Mouse (Mus musculus) right cerebral cortex, postnatal 36 days (tissue): ENCODE measurements at regions not wholly inside any gene's neighbourhood (a gene's known extent, or its start where the extent isn't known, plus 50 kb on each side); places are given as distances from the start of the nearest gene placed in this dataset.
"Not testable (repeated sequence)": the region's sequence is repeated elsewhere in the genome, so short reads cannot be mapped to it uniquely, and the experiment has no call there.

ENCODE experiments used
- DNase-seq, 2 experiments: peaks; one replicate each; pipeline ENCODE4 v3.0.0; 2022; ENCODE audit warnings: low spot score in 2 of 2, mixed read lengths in 1 of 2

DNA sequence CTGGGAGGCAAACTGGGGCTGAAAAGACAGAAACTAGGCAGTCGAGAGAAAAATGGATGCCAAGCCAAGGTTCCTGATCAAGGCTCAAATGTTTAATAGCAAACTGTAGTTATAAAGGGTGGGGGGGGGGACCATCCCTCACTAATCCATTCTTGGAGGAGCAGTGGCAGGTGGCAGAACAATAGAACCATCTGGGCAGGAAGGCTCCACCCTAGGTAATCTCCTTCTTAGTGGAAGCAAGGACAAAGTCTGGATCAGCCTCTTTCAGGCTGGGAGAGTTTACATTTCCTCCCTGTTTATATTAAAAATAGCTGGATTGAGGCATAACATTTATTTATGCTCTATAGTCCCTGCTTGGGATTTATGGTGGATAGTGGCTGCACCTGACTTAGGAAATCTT, 180.8 kb downstream of the Cdh9 start:
- no peak for DNase-seq

DNA sequence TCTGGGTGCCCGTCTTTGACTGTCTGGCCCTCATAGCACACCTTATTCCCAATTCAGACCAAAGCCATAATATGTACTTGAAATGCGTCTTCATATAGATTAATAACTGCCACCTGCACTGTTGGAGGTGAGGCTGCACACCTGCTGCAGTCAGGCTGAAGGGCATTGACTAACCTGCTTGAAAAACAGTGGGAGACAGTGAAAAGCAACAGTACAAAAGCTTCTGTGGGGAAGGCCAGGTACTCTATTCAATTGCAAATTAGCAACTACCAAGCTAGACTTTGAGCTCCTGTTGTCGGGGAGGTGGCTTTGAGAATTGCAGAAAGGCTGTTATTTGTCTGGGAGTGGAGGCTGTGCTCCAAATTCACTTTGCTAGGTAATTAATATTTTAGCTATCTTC, 181.4 kb downstream of the Cdh9 start:
- DNase-seq = not testable (repeated sequence)

DNA sequence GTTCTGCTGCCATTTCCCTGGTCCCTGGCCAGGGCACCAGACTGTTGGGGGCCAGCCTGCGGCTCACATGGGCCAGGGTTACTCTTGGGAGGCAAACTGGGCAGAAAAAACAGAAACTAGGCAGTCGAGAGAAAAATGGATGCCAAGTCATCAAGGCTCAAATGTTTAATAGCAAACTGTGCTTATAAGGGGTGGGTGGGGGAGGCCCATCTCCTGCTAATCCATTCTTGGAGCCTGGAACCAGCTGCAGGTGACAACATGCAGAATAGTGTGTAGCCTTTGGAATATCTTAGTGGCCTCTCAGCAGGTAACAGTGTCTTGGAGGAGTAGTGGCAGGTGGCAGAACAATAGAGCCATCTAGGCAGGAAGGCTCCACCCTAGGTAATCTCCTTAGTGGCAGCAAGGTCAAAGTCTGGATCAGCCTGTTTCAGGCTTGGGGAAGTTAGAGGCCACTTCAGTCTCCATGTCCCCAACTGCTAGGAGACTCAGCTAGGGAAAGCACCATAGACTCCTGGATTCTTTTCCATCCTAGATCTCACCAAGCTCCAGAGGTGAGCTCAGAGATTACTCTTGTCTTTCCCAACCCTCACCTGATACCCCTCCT, 186.5 kb downstream of the Cdh9 start:
- DNase-seq = no peak

DNA sequence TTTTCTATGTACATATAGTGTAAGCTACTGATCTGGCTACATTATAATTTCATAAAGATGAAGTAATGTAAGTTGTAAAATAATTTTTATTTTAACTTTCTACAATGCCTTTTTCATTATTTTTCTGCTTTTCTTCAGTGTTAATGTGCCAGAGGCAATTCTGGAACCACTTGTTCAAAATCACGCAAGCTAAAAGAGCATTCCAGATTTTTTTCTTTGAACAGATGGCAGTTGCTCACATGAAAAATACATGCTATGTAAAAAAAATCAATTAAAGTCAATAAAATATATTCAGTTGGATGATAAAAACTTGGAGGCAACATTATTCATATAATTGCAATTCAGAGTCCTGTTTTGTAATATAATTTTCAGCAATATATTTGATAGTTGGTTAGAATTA, 194.7 kb downstream of the Cdh9 start:
- DNase-seq = no peak

DNA sequence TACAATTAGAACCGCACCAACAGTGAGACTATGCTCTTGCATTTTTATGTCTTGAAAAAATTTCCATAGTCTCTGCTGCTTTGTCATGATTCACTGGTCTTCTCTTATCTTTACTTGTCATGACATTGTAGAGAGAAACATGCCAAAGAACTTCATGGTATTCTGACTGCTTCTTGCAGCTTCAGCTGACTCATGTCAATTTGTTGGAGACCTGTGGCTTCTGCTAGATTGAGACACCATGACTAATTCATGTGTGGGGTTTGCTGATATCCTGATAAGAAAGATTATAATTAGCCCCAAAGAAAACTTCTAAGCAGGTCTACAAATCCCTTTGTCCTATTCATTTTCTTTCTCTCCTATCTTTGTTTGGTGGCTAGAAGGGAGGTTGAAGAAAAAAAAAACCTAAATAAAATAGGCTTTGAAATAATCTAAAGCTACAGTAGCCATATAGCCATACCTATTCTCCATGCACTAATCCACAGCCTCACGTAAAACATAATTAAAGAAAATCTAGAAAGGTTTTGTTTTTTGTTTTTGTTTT, 204.7 kb downstream of the Cdh9 start:
- DNase-seq = no peak

DNA sequence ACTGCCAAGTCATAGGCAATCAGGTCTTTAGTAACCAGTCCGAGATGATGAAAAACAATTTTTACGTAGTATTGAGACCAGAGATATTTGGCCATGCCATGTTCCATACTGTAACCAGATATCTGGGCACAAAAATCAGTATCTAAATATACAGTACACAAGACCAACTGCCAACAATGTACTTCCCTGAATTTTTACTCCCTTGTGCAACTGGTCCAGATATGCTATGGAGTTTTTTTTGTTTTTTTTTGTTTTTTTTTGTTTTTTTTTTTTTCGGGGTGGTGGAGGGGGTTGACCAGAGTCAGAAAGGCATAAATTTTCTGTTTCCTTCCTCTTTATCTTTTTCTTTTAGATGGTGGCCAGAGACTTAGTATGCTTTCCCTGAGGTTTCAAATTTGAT, 205.9 kb downstream of the Cdh9 start:
- no peak for DNase-seq

DNA sequence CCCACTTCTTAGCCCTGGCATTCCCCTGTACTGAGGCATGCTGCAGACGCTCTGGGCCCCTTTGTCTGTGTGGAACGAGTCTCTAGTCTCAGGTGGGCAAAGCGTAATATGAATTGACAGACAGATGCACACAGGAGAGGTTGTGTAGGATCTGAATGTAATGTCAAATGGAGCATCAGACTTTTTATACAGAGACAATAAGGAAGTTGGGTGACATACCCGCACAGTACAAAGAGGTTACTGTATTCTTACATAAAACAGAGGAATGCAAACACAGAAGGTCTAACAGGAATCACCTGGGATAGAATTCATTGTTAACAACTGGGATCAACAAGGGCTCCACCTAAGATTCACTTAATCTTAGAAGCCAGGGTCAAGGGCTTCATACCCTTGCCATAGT, 247.3 kb downstream of the Cdh9 start:
- not testable (repeated sequence) for DNase-seq

DNA sequence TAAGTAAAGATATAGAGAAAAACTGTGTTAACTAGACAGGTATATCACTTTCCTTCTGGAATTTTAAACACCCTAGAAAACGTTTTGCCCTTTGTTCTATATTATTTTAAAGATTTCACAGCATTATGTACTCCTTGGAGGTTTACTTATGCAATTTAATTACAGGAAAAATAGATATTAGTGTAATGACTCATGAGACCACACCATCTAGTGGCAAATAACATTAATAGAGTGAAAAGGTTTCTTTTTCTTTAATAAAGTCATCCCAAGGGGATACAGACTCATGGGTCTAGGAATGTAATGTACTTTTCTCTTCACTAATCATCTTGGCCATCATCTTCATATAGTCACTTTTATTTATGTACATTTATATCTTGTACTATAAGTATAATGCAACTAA, 262.3 kb downstream of the Cdh9 start:
- DNase-seq = no peak

DNA sequence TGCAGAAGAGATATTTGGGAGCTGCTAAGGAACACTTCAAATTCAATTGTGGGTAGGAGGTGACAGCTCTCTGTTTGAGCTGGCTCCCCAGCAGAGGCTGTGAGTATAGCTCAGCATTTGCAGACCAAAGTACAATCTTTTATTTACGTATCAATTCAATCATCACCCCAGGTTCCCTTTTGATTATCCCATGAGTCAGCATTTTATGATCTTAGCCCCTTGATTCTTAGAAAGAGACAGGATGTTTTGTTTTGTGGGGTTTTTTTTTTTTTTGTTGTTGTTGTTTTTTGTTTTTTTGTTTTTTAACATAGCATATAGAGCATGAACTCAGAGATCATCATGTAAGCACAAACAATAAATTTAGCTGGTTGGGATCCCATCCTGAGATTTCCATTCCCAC, 267.1 kb downstream of the Cdh9 start:
- DNase-seq = no peak

DNA sequence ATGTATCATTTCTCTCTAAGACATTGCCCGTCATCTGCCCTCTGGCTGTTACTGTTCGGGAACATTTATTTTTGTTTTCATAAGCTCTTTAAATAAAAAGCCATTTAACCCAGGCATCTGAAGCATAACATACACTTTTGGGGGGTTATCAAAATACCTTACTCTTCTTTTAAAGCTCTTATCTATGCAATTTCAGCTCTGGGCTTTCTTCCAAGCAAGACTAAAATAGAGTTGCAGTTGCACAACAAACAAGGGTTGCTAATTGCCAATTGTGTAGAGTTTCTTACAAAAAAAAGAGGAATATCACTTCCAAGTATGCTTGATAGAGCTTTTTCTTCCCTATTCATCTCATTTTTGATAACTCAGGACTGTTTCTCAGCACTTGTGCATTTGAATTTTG, 277.6 kb downstream of the Cdh9 start:
- no peak for DNase-seq

DNA sequence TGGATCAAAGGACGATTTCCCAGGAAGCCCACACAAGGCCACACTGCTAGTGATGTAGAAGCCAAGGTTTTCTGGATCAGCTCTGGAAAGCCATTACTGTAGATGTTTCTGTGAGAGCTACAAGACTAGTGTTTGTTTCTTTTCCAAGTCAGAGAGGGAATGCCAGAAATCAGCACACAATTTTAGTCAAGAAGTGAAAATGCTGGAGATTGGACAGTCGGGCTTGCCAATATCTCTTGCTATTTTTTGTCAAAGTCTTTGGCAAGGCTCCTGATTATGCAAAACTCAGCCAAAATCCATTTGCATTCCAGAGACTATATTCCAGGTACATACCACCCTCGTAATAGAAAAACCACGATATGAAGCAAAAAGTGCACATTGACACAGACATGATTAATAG, 279.3 kb downstream of the Cdh9 start:
- peak; percentile 6 to 16 for DNase-seq

DNA sequence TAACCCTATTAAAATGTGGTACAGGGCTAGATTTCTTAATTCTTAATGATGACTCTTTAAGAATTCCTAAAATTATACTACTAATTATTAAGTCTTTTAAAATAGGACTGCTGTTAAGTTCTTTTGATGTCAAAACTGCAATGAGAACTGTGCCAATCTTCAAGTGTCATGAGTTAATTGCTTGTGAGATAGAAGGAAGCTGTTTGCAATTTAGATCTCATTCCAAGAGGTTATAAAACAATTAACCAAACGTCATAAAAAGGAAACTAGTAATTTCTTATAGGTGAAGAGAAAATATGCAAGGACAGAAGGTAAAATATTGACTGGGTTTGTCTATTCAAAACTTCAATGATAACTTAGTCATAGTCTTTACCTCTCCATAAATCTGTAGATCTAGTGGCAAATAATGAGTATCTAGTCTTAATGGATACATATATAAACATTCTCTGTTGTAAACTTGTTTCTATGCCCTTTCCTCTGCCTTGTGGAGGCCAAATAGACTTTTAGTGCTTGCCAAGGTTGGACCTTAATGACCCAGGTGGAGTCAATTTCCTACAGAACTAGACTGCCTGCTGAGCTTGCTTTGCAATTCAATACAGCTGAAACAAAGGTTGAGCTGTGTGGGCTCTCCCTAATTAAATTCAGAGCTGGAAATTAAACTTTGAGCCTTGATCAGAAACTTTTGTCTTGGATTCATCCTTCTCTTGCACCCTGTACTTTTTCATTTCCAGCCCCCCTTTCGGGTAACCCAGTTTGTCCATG, 320.5 kb downstream of the Cdh9 start:
- no peak for DNase-seq

DNA sequence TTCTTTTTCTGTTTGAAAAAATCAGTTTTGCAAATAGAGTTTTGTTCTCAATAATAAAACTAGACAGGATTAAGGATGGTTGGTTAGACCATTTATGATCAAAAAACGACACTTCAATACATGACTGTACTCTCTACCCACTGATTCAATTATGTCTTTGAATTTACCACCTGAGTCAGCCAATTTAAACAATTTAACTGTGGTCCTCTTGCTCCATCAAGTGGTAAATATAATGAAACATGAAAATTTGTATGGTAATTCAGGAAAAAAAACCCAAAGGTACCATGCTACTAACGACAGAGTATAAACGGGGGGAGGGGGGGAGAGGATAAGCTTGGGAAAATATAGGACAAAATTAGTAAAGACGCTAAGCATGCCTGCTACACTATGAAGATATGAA, 341.2 kb downstream of the Cdh9 start:
- no peak for DNase-seq

DNA sequence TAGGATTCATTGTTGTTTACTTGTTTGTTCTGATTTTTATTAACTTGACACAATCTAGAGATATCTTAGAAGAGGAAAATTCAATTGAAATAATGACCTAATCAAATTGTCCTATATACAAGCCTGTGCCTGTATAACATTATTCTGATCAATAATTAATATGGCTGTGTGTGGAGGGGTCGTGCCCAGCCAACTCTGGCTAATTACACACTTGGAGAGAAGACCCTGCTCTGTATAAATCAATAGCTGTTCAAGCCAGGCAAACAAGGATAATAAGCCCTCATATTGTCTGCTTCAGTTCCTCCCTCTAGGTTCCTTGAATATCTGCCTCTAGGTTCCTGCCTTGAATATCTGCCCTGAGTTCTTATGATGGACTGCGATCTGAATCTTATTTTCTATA, 355.5 kb downstream of the Cdh9 start:
- DNase-seq = no peak

DNA sequence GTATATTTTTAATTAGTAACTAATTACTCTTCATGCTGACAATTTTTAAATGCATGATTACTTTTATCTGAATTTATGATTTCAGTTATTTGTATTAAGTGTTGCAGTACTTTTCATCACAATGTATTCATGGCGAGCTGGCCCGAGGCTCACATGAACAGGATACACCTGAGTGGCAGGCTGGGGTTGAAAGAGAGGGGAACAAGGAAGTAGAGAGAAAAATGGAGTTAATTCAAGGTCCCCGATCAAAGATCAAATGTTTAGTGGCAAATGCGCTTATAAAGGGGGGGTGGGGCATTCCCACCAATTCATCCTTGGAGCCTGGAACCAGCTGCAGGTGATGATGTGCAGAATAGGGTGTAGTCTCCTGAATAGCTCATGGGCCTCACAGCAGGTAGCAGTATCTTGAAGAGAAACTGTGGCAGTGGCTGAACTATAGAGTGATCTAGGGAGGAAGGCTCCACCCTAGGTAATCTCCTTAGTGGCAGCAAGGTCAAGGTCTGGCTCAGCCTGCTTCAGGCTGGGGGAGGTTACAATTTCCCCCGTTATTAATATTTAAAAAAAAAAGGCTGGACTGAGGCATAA, 360.2 kb downstream of the Cdh9 start:
- no peak for DNase-seq

DNA sequence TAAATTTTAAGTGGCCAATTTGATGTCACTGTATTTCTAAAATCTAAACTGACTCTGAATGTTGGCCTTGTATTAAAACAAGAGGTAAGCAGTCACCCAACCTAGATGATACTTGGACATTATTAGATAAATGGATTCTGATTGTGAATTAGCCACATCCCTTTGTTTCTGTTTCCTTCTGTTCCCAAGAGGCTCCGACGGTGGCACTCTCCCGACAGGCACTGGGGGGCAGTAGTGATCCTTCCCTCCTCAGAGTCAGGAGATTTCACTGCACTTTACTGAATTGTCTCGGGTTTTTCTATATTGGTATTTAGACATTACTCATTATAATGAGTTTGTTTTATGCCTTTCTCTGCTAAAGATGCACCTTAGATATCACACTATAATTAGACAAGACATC, 370.4 kb downstream of the Cdh9 start:
- DNase-seq = peak; percentile 24

DNA sequence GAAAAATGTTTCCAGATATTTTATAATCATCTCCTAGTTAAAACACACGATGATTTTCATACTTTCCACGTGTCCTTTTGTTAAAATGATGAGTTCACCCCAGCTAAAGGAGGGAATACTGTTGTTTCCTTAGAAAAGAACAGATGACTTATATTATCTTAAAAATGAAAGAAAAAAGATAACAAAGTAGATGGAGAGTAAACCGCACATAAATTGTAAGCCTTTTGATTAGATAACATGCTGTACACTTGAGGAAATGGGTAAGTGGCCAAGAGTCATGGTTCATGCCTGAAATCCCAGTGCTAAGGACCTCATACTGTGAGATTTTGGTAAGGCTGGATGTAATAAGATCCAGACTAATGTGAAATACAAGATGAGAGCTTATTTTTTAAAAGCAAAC, 372.6 kb downstream of the Cdh9 start:
- DNase-seq = no peak

DNA sequence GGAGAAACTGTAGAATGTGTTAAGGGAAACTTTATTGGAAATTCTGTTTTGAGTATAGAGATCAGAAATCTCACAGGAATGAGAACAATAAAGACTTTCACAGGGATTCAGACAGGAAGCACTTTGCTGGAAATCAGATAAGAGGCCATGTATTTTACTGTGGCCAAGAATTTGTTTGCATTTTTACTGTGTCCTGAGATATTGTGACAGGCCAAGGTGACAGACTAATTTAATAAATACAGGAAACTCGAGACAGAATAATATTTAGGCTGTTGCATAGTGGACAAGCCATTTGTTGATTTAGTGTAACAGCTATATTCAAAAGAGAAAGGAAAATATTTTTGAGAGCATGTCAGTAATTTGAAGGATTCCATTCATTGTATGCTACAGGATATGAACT, 407.2 kb downstream of the Cdh9 start:
- DNase-seq = no peak

DNA sequence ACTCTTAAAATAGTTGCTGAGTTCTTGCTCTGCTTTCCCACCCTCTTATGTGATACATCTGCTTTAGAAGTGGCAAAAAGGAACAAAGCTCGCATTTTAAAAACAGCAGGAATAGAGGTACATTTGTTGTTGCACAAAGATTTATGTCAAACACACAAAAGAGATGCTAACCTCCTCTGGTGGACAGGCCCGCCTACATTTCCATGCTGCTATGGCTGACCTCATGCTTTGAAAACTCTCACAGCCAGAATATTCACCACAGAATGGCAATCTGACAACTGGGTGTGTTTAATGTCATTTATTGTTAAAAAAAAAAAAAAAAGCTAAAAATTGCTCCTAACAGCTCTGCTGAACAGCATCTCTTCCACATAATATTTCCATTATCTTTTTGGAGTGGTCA, 451.6 kb downstream of the Cdh9 start:
- DNase-seq = no peak

DNA sequence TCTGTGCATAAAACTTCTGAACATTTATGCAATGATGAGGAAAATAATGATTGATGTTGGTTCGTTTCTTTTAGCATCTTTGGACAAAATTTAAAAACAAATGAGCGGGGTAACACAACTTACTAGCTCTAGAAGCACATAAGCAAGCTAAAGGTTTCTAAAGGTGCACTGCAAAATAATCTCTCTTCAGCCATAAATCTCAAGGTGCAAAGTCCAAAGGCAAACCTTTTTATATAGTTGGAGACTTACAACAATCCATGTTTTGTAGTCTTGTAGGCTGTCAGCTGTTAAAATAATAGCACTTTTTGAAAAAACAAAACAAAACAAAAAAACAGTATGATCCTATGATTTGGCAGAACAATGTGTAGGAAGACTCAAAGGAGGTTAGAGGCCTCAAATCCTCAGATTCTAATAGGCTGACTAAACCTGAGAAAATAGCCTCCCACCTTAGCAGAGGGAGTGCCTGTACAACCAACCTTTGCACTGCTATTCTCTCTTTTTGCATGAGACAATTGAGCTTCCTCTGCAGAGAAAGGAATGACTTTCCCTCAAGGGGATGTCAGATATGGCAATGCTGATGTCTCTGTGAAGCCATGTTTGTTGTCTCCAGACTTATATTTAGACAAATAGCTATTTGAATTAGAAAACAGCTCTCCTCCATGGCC, 452.9 kb downstream of the Cdh9 start:
- no peak for DNase-seq

DNA sequence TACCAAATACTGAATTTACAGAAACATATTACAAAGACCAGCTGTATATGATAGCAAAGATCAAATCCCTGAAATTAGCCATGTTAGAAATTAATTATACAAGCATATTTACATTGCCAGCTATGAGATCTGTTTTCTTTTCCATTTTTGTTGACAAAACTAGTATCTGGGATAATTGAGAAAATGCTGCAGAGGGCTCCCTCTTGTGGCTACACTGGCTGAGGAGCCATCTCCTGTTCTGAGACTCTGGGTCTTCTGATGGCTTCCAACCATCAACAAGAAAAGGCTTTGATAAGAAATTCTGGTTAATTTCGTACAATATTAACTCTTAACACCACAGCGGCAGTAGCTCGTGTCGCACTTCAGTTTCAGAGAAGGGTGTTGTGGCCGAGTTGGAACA, 466.9 kb downstream of the Cdh9 start:
- DNase-seq = no peak

DNA sequence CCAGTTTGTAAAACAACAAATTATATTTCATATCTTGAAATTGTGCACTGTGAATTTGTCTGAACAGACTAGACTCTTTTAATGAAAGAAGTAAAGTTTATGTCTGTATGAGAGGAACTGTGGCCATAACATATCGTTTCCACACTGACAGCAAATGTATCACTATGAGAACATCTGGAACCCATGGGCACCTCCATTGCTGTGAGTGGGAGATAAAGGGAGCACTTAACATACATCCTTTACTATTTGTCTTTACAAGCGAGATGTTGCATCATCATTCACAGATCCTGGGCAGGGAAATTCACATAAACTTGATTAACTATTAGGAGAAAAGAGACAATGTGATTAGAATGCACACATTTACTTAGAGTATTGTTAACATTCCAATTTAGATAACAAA, 476.2 kb downstream of the Cdh9 start:
- no peak for DNase-seq

DNA sequence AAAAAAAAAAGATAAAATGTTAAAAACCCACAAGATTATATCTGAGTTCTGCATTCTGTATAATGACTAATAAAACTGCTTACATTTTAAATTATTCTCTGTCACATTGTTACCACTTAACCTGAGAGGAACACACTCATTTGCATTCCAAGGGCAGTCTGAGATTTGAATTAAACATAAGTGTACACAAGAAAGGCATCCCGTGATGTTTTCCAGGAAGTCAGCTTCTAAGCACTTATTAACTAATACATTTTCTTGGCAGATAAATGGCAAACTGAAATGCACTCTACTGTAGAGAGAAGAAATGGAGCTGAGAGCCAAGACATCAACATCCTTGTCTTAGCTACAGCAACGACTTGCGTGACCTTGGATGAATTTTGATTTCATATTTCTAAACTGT, 516.5 kb downstream of the Cdh9 start:
- no peak for DNase-seq
